Mouse (Mus musculus): ENCODE data around the gene Pde4a. TPM values are rescaled to one million over a fixed set of nuclear protein-coding genes. Genes with fewer than 3 reads are reported as not detected.

Gene Pde4a
- polyA plus RNA-seq, 1 experiment from 2014 or later: 6.0 TPM

- Histone ChIP-seq H3K27ac (no peak overlapping the region), H3K27me3 (replicated peaks) (no peaks in the 10 kb centered on the region), H3K4me3 (replicated peaks) (no peak overlapping the region), H3K4me1 (replicated peaks) (peaks cover 23% of the 10 kb centered on the region), H3K4me2 (replicated peaks) (no peak overlapping the region), H3K9me3 (no peaks in the 10 kb centered on the region), H3K36me3 (peaks cover 28% of the 10 kb centered on the region), H3K9ac (no peak overlapping the region)
- WGBS: 48% methylated on average over 23 of the region's 23 CpGs
- ATAC-seq: no peak
These were observed 66.0 kb downstream of the Pde4a start for GRCm38 (mm10) chr9:21231551-21231950.

- Histone ChIP-seq H3K27me3 (replicated peaks) (no peaks in the 10 kb centered on the region), H3K9ac (no peak overlapping the region), H3K27ac (no peak overlapping the region), H3K9me3 (no peaks in the 10 kb centered on the region), H3K36me3 (peaks cover 28% of the 10 kb centered on the region), H3K4me3 (replicated peaks) (no peak overlapping the region), H3K4me1 (replicated peaks) (peaks cover 25% of the 10 kb centered on the region), H3K4me2 (replicated peaks) (no peak overlapping the region)
- 86% methylated on average over 5 of the region's 5 CpGs for WGBS
- no peak for ATAC-seq
These were observed 67.4 kb downstream of the Pde4a start for GRCm38 (mm10) chr9:21232867-21233266.

- H3K4me3 ChIP-seq (replicated peaks): no peak overlapping the region
- H3K27ac ChIP-seq: no peak overlapping the region
- no peak overlapping the region for H3K9ac ChIP-seq
- no peak overlapping the region for H3K4me2 ChIP-seq (replicated peaks)
- H3K9me3 ChIP-seq: no peaks in the 10 kb centered on the region
- peaks cover 28% of the 10 kb centered on the region for H3K36me3 ChIP-seq
- WGBS: 92% methylated on average over 29 of the region's 29 CpGs
- ATAC-seq: no peak
- H3K27me3 ChIP-seq (replicated peaks): no peaks in the 10 kb centered on the region
- peaks cover 24% of the 10 kb centered on the region for H3K4me1 ChIP-seq (replicated peaks)
These were observed 67.9 kb downstream of the Pde4a start for GRCm38 (mm10) chr9:21233366-21233765.

- Histone ChIP-seq H3K27ac (no peak overlapping the region), H3K9me3 (no peaks in the 10 kb centered on the region), H3K4me2 (replicated peaks) (no peak overlapping the region), H3K4me1 (replicated peaks) (peaks cover 24% of the 10 kb centered on the region), H3K27me3 (replicated peaks) (no peaks in the 10 kb centered on the region), H3K9ac (no peak overlapping the region), H3K4me3 (replicated peaks) (no peak overlapping the region), H3K36me3 (peaks cover 28% of the 10 kb centered on the region)
- WGBS: 87% methylated on average over 28 of the region's 28 CpGs
- ATAC-seq: no peak
These were observed 68.3 kb downstream of the Pde4a start for GRCm38 (mm10) chr9:21233805-21234204.

GRCm38 (mm10) chr9:21235341-21235740 is 69.8 kb downstream of the Pde4a start:
- Histone ChIP-seq H3K9me3 (no peaks in the 10 kb centered on the region), H3K36me3 (peaks cover 16% of the 10 kb centered on the region), H3K4me2 (replicated peaks) (no peak overlapping the region), H3K4me1 (replicated peaks) (peaks cover 29% of the 10 kb centered on the region), H3K9ac (no peak overlapping the region), H3K4me3 (replicated peaks) (no peak overlapping the region), H3K27me3 (replicated peaks) (no peaks in the 10 kb centered on the region), H3K27ac (no peak overlapping the region)
- WGBS: 77% methylated on average over 4 of the region's 4 CpGs
- ATAC-seq: no peak

- H3K27ac ChIP-seq: no peak overlapping the region
These were observed 71.5 kb downstream of the Pde4a start for GRCm38 (mm10) chr9:21236991-21237367.

GRCm38 (mm10) chr9:21237368-21238003 is 72.0 kb downstream of the Pde4a start:
- peak overlapping the region; percentile 98 for H3K9ac ChIP-seq
- WGBS: 17% methylated on average over 19 of the region's 19 CpGs
- peaks cover 10% of the 10 kb centered on the region for H3K36me3 ChIP-seq
- peaks cover 21% of the 10 kb centered on the region for H3K4me1 ChIP-seq (replicated peaks)
- H3K27ac ChIP-seq: peak overlapping the region; percentile 93
- peak overlapping the region; percentile 76 for H3K4me2 ChIP-seq (replicated peaks)
- peak; percentile 13; the same call in 1 of the 2 replicates for ATAC-seq
- no peaks in the 10 kb centered on the region for H3K9me3 ChIP-seq
- peak overlapping the region; percentile 97 for H3K4me3 ChIP-seq (replicated peaks)
- 0 out of 2 replicates have a peak, but pooled peaks cover 4% of the 10 kb centered on the region for H3K27me3 ChIP-seq (replicated peaks)

More at GRCm38 (mm10) chr9:21236991-21237367, 71.5 kb downstream of the Pde4a start:
- Histone ChIP-seq H3K36me3 (peaks cover 13% of the 10 kb centered on the region), H3K4me3 (replicated peaks) (peak overlapping the region; percentile 97), H3K9me3 (no peaks in the 10 kb centered on the region), H3K4me1 (replicated peaks) (peaks cover 21% of the 10 kb centered on the region), H3K27me3 (replicated peaks) (0 out of 2 replicates have a peak, but pooled peaks cover 1% of the 10 kb centered on the region), H3K4me2 (replicated peaks) (peak overlapping the region; percentile 76), H3K9ac (peak overlapping the region; percentile 98)
- 87% methylated on average over 25 of the region's 25 CpGs for WGBS
- no peak for ATAC-seq

GRCm38 (mm10) chr9:21238004-21238732 is 72.7 kb downstream of the Pde4a start:
- H3K4me1 ChIP-seq (replicated peaks): peaks cover 21% of the 10 kb centered on the region
- peak overlapping the region; percentile 93 for H3K27ac ChIP-seq
- peak overlapping the region; percentile 98 for H3K9ac ChIP-seq
- peaks cover 8% of the 10 kb centered on the region for H3K36me3 ChIP-seq
- H3K27me3 ChIP-seq (replicated peaks): peaks cover 4% of the 10 kb centered on the region; the same call in 1 of the 2 replicates
- peak overlapping the region; percentile 97 for H3K4me3 ChIP-seq (replicated peaks)
- 1% methylated on average over 31 of the region's 31 CpGs for WGBS
- peak overlapping the region; percentile 76 for H3K4me2 ChIP-seq (replicated peaks)
- ATAC-seq: no peak; the same call in none of the 2 replicates
- H3K9me3 ChIP-seq: no peaks in the 10 kb centered on the region

- H3K27me3 ChIP-seq (replicated peaks): peaks cover 12% of the 10 kb centered on the region
- 0 out of 2 replicates have a peak, but pooled peaks cover 3% of the 10 kb centered on the region for H3K36me3 ChIP-seq
- no peaks in the 10 kb centered on the region for H3K9me3 ChIP-seq
- peak within 1 kb of the TSS; percentile 93 for H3K27ac ChIP-seq
- H3K9ac ChIP-seq: peak within 1 kb of the TSS; percentile 98
- peaks cover 23% of the 10 kb centered on the region for H3K4me1 ChIP-seq (replicated peaks)
- peak within 1 kb of the TSS; percentile 76 for H3K4me2 ChIP-seq (replicated peaks)
- peak within 1 kb of the TSS; percentile 97 for H3K4me3 ChIP-seq (replicated peaks)
- peak; percentile 91 for ATAC-seq
- under 1% methylated on average over 82 of the region's 90 CpGs for WGBS
These were observed 73.4 kb downstream of the Pde4a start, which contains the start of gene Keap1 for GRCm38 (mm10) chr9:21238733-21239464. Gene Keap1 (minus strand): TSS chr9:21239361.

GRCm38 (mm10) chr9:21239465-21239848 is 73.9 kb downstream of the Pde4a start:
- ATAC-seq: peak; percentile 16; the same call in 1 of the 2 replicates
- Histone ChIP-seq H3K9ac (peak overlapping the region; percentile 98), H3K27me3 (replicated peaks) (peaks cover 17% of the 10 kb centered on the region), H3K4me2 (replicated peaks) (peak overlapping the region; percentile 76), H3K36me3 (0 out of 2 replicates have a peak, but pooled peaks cover 3% of the 10 kb centered on the region), H3K4me3 (replicated peaks) (peak overlapping the region; percentile 97), H3K4me1 (replicated peaks) (peaks cover 29% of the 10 kb centered on the region), H3K27ac (peak overlapping the region; percentile 93; the same call in 1 of the 2 replicates), H3K9me3 (no peaks in the 10 kb centered on the region)
- 30% methylated on average over 4 of the region's 4 CpGs for WGBS

GRCm38 (mm10) chr9:21241343-21241742 is 75.8 kb downstream of the Pde4a start:
- Histone ChIP-seq H3K4me3 (replicated peaks) (no peak overlapping the region), H3K36me3 (no peaks in the 10 kb centered on the region), H3K4me2 (replicated peaks) (no peak overlapping the region), H3K9me3 (no peaks in the 10 kb centered on the region), H3K27ac (no peak overlapping the region), H3K4me1 (replicated peaks) (peaks cover 35% of the 10 kb centered on the region), H3K27me3 (replicated peaks) (peaks cover 36% of the 10 kb centered on the region), H3K9ac (no peak overlapping the region)
- ATAC-seq: no peak
- 8% methylated on average over 11 of the region's 11 CpGs for WGBS

Measured in intestine, embryonic 15.5 days (tissue).